Mouse (Mus musculus): ENCODE measurements at regions not wholly inside any gene's neighbourhood (a gene's known extent, or its start where the extent isn't known, plus 50 kb on each side); places are given as distances from the start of the nearest gene placed in this dataset.

DNA sequence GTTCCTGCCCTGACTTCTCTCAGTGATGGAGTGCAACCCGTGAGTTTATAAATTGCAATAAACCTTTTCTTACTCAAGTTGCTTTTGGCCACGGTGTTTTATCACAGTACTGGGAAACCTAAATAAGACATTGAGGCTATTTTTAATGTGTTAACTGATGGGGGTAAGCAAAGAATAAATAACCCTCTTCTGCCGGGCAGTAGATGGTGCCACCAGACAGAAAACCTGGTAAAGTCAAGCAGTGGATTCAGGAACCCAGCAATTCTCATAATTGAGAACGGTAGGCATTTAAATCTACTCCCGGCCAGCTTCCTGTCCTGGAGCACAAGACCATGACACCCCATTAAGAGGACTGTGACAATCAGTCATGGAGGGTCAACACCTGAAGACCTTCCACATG, 136.5 kb downstream of the Snx19 start:
- no peak for ATAC-seq (ENCODE audit: insufficient read depth, low FRiP score)
- 0 out of 2 replicates have a peak, but pooled peaks cover 6% of the 10 kb centered on the region for H3K9me3 ChIP-seq (replicated peaks; ENCODE audit: control insufficient read depth, low read length)
- H3K4me1 ChIP-seq (ENCODE audit: control insufficient read depth, insufficient read depth, low read length) = no peaks in the 10 kb centered on the region
- H3K9ac ChIP-seq (ENCODE audit: low read length) = no peak overlapping the region
- H3K27ac ChIP-seq (ENCODE audit: low read length) = no peak overlapping the region
- H3K36me3 ChIP-seq (ENCODE audit: control insufficient read depth, insufficient read depth, low read length) = no peaks in the 10 kb centered on the region
- no peak overlapping the region for H3K4me3 ChIP-seq (replicated peaks; ENCODE audit: low read length)
- H3K27me3 ChIP-seq (ENCODE audit: control insufficient read depth, insufficient read depth, low read length) = no peaks in the 10 kb centered on the region
- 77% methylated on average over 5 of the region's 5 CpGs for WGBS
- no peak overlapping the region for H3K4me2 ChIP-seq (ENCODE audit: low read depth, low read length)

DNA sequence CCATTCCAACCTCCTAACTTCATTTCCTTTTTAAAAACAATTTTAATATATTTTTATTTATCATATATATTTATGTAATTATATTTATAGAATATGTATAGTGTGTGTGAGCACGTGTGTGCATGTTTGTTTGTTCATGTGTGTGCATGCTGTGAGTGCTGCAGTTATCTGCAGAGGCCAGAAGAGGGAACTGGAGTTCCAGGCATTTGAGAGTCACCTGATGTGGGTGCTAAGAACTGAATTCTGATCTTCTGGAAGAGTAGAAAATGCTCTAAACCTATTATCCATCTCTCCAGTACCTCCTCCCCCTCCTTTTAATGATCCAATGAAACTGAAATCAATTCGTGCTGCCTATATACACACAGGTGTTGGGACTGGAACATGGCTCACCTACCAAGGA, 128.0 kb downstream of the Snx19 start:
- no peak overlapping the region for H3K27ac ChIP-seq (ENCODE audit: low read length)
- H3K9me3 ChIP-seq (replicated peaks; ENCODE audit: control insufficient read depth, low read length) = no peaks in the 10 kb centered on the region
- H3K27me3 ChIP-seq (ENCODE audit: control insufficient read depth, insufficient read depth, low read length) = no peaks in the 10 kb centered on the region
- H3K9ac ChIP-seq (ENCODE audit: low read length) = no peak overlapping the region
- no peaks in the 10 kb centered on the region for H3K36me3 ChIP-seq (ENCODE audit: control insufficient read depth, insufficient read depth, low read length)
- no peak for ATAC-seq (ENCODE audit: insufficient read depth, low FRiP score)
- H3K4me1 ChIP-seq (ENCODE audit: control insufficient read depth, insufficient read depth, low read length) = no peaks in the 10 kb centered on the region
- WGBS = 79% methylated on average over 2 of the region's 2 CpGs
- no peak overlapping the region for H3K4me3 ChIP-seq (replicated peaks; ENCODE audit: low read length)
- H3K4me2 ChIP-seq (ENCODE audit: low read depth, low read length) = no peak overlapping the region

DNA sequence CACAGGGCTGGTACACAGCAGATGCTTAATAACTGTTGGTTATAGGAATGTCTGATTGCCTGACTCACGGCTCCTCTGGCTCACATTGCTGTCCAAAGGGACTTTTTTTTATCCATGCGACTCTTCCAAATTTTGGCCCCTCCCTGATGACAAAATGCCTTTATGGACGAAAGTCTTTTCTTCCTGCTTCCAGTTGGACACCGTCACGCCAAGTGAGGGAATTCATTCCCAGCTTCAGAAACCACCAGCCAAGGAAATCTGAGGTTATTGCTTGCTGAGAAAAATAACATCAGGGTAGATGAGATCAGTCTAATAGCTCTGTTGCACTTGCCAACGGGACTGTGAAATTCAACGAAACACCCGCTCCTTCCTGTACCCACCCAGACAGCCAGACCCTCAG, 125.8 kb downstream of the Snx19 start:
- no peaks in the 10 kb centered on the region for H3K27me3 ChIP-seq (ENCODE audit: control insufficient read depth, insufficient read depth, low read length)
- H3K36me3 ChIP-seq (ENCODE audit: control insufficient read depth, insufficient read depth, low read length) = no peaks in the 10 kb centered on the region
- H3K4me2 ChIP-seq (ENCODE audit: low read depth, low read length) = no peak overlapping the region
- H3K4me1 ChIP-seq (ENCODE audit: control insufficient read depth, insufficient read depth, low read length) = no peaks in the 10 kb centered on the region
- ATAC-seq (ENCODE audit: insufficient read depth, low FRiP score) = no peak
- 85% methylated on average over 8 of the region's 8 CpGs for WGBS
- H3K27ac ChIP-seq (ENCODE audit: low read length) = no peak overlapping the region
- H3K9me3 ChIP-seq (replicated peaks; ENCODE audit: control insufficient read depth, low read length) = no peaks in the 10 kb centered on the region
- no peak overlapping the region for H3K4me3 ChIP-seq (replicated peaks; ENCODE audit: low read length)
- H3K9ac ChIP-seq (ENCODE audit: low read length) = no peak overlapping the region

DNA sequence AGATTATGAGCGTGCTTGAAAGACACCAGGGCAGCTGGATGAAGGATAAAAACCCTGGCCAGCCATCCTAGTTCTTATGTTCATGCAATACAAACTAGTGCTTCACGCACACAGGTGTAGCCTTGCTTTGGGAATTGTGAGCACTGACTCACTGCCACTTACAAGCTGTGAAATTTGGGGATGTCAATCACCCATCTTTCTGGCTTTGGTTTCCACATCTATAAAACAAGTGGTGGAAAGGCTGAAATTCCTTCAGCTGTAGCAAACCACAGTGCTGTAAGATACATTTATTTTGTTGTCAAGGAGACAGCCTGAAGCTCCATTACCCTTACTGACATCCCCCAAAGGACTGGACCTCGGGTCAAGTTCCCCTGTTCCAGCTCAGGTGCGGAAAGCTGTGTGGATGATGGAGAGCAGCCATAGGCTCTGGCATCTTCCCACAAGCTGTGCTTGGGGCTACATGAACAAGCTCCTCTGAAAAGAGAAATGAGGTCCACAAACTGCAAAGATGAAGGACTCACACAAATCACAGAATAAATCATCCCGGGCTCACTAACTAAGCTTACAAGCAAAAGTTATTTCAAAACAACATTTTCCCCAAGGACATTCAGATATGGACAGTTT, 123.1 kb downstream of the Snx19 start:
- Histone ChIP-seq H3K9me3 (replicated peaks; ENCODE audit: control insufficient read depth, low read length) (no peaks in the 10 kb centered on the region), H3K36me3 (ENCODE audit: control insufficient read depth, insufficient read depth, low read length) (no peaks in the 10 kb centered on the region), H3K27me3 (ENCODE audit: control insufficient read depth, insufficient read depth, low read length) (no peaks in the 10 kb centered on the region), H3K27ac (ENCODE audit: low read length) (no peak overlapping the region), H3K4me3 (replicated peaks; ENCODE audit: low read length) (no peak overlapping the region), H3K9ac (ENCODE audit: low read length) (no peak overlapping the region), H3K4me2 (ENCODE audit: low read depth, low read length) (no peak overlapping the region), H3K4me1 (ENCODE audit: control insufficient read depth, insufficient read depth, low read length) (no peaks in the 10 kb centered on the region)
- WGBS = 76% methylated on average over 5 of the region's 5 CpGs
- no peak for ATAC-seq (ENCODE audit: insufficient read depth, low FRiP score)

DNA sequence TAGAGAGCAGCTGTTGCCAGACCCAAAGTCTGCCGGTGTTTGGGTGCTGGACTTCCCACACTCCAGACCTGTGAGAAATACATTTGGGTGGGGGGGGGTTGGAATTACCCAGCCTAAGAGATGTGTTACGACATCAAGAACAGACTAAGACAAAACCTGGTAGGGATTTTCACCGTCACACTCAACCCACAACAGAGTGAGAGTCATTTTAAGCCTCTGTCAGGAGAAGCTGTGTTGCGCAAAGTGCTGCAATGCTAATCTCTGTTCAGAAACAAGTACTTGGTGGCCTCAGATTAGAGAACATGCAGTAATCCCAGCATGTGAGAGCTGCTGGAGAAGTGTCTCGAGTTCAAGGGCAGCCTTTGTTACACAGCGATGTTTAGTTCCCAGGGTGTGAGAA, 113.0 kb downstream of the Snx19 start:
- Histone ChIP-seq H3K9ac (ENCODE audit: low read length) (no peak overlapping the region), H3K27ac (ENCODE audit: low read length) (no peak overlapping the region), H3K4me2 (ENCODE audit: low read depth, low read length) (no peak overlapping the region), H3K4me1 (ENCODE audit: control insufficient read depth, insufficient read depth, low read length) (no peaks in the 10 kb centered on the region), H3K36me3 (ENCODE audit: control insufficient read depth, insufficient read depth, low read length) (no peaks in the 10 kb centered on the region), H3K4me3 (replicated peaks; ENCODE audit: low read length) (no peak overlapping the region), H3K27me3 (ENCODE audit: control insufficient read depth, insufficient read depth, low read length) (no peaks in the 10 kb centered on the region), H3K9me3 (replicated peaks; ENCODE audit: control insufficient read depth, low read length) (no peaks in the 10 kb centered on the region)
- 84% methylated on average over 6 of the region's 6 CpGs for WGBS
- no peak for ATAC-seq (ENCODE audit: insufficient read depth, low FRiP score)

DNA sequence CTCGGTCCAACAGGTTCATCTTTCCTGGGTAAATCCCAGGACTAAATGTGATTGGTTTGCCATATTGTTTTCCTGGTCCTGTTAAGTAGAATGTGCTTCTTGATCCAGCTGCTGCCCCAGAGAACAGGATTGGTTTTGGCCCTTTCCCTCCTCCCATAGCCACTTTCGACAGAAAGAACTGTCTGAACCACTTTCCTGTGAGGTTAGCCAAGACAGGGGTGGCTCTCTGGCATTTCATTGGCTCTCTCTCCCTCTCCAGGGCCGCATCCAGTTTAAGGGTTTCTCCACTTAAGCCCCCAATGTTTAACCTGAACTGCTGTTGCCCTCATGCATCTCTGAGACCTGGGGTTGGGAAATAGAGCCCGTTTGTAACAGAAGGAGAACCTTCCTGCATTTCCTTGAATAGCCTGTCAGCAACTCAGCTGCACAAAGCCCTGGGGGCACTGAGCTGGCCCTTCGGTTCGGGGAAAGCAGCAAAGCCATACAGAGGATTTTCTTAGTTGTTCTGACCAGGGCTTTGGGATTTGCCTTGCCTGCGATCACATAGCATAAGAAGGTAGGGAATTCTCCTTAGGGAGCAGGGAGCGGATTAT, 109.7 kb downstream of the Snx19 start:
- WGBS = 58% methylated on average over 8 of the region's 8 CpGs

DNA sequence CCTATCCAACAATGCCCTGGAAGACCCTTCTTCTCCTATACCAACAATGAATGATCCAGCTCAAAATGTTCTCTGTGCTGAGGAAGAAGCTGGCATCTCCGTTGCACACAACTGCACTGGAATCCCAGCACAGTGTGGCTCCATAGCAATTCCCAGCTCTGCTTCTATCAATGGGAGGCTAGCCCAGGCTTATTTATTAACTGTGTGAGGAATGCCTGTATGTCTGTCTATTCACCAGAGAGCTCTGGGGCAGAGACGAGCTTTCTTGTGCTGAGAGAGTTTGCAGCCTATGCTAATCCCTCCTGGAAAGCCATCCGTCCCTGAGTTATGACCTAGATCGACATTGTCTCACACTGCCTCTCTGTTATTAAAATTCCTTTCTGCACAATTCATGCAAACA, 108.1 kb downstream of the Snx19 start:
- H3K27ac ChIP-seq (ENCODE audit: low read length) = no peak overlapping the region
- no peak overlapping the region for H3K4me3 ChIP-seq (replicated peaks; ENCODE audit: low read length)
- H3K4me2 ChIP-seq (ENCODE audit: low read depth, low read length) = no peak overlapping the region
- WGBS = 45% methylated on average over 4 of the region's 4 CpGs
- H3K9ac ChIP-seq (ENCODE audit: low read length) = no peak overlapping the region
- no peaks in the 10 kb centered on the region for H3K4me1 ChIP-seq (ENCODE audit: control insufficient read depth, insufficient read depth, low read length)
- H3K27me3 ChIP-seq (ENCODE audit: control insufficient read depth, insufficient read depth, low read length) = no peaks in the 10 kb centered on the region
- H3K9me3 ChIP-seq (replicated peaks; ENCODE audit: control insufficient read depth, low read length) = no peaks in the 10 kb centered on the region
- no peak for ATAC-seq (ENCODE audit: insufficient read depth, low FRiP score)
- H3K36me3 ChIP-seq (ENCODE audit: control insufficient read depth, insufficient read depth, low read length) = no peaks in the 10 kb centered on the region

More for the DNA sequence above, 109.7 kb downstream of the Snx19 start:
- no peak overlapping the region for H3K27ac ChIP-seq (ENCODE audit: low read length)
- H3K27me3 ChIP-seq (ENCODE audit: control insufficient read depth, insufficient read depth, low read length) = no peaks in the 10 kb centered on the region
- no peak overlapping the region for H3K4me2 ChIP-seq (ENCODE audit: low read depth, low read length)
- H3K4me3 ChIP-seq (replicated peaks; ENCODE audit: low read length) = no peak overlapping the region
- no peaks in the 10 kb centered on the region for H3K36me3 ChIP-seq (ENCODE audit: control insufficient read depth, insufficient read depth, low read length)
- H3K4me1 ChIP-seq (ENCODE audit: control insufficient read depth, insufficient read depth, low read length) = no peaks in the 10 kb centered on the region
- H3K9ac ChIP-seq (ENCODE audit: low read length) = no peak overlapping the region
- ATAC-seq (ENCODE audit: insufficient read depth, low FRiP score) = no peak
- H3K9me3 ChIP-seq (replicated peaks; ENCODE audit: control insufficient read depth, low read length) = no peaks in the 10 kb centered on the region

DNA sequence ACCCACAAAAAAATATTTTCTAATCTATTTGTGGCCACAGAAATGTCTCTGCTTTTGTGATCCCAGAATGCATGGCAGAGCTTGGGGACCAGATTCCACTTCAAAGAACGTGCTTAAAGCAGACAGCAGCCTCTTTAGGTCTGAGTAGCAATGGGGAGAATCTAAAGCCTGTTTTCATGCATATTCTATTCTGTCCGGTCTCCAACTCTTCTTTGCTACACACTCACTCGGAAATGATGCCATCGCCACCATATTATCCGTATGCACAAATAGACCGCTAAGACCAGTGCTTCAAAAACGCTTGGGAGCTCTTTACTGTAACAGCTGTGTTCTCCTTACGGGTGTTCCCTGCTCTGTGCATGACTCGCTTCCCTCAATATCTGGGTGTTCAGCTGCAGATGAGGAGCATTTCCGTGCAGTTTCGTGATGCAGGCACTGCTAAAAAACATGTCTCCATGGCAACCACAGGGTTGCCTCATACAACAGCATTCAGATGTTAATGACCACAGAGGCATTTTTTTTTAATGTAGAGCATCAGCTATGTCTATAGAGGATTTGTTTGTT, 107.0 kb downstream of the Snx19 start:
- Histone ChIP-seq H3K9ac (ENCODE audit: low read length) (no peak overlapping the region), H3K27ac (ENCODE audit: low read length) (no peak overlapping the region), H3K9me3 (replicated peaks; ENCODE audit: control insufficient read depth, low read length) (no peaks in the 10 kb centered on the region), H3K4me3 (replicated peaks; ENCODE audit: low read length) (no peak overlapping the region), H3K36me3 (ENCODE audit: control insufficient read depth, insufficient read depth, low read length) (no peaks in the 10 kb centered on the region), H3K27me3 (ENCODE audit: control insufficient read depth, insufficient read depth, low read length) (no peaks in the 10 kb centered on the region), H3K4me1 (ENCODE audit: control insufficient read depth, insufficient read depth, low read length) (no peaks in the 10 kb centered on the region), H3K4me2 (ENCODE audit: low read depth, low read length) (no peak overlapping the region)
- no peak for ATAC-seq (ENCODE audit: insufficient read depth, low FRiP score)
- 85% methylated on average over 11 of the region's 11 CpGs for WGBS

DNA sequence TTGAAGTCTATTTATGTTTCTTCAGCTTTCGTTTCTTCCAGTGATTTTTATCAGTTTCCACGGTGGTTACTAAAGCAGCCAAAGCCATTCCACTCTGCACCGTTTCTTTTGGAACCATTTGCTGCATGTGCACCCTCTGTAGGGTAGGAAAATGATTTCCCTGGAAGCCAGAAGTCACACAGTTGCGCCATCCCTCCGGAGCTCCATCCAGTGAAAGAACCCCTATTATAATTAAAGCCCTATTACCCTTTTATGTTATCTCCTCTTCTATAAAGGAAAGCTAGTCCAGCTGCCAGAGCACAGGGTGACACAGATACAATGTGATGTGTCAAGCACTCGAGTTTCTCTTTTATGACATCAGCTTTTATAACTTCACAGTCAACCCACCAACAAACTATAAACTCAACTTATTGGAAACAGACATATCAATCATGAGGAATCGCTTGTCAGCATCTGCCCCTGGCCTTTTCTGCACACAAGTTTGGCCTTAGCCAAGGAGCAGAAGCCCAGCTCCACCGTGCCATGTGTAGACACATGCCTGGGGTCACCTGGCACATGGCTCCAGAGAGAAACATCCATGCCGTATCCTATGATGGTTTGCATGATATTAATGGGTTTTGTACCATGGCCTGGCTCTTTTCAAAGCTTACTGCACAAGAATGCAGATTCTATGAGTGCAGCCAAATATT, 106.3 kb downstream of the Snx19 start:
- H3K4me2 ChIP-seq (ENCODE audit: low read depth, low read length) = no peak overlapping the region
- WGBS = 61% methylated on average over 9 of the region's 9 CpGs
- H3K9ac ChIP-seq (ENCODE audit: low read length) = no peak overlapping the region
- H3K36me3 ChIP-seq (ENCODE audit: control insufficient read depth, insufficient read depth, low read length) = no peaks in the 10 kb centered on the region
- H3K27me3 ChIP-seq (ENCODE audit: control insufficient read depth, insufficient read depth, low read length) = no peaks in the 10 kb centered on the region
- H3K9me3 ChIP-seq (replicated peaks; ENCODE audit: control insufficient read depth, low read length) = no peaks in the 10 kb centered on the region
- no peak overlapping the region for H3K4me3 ChIP-seq (replicated peaks; ENCODE audit: low read length)
- ATAC-seq (ENCODE audit: insufficient read depth, low FRiP score) = no peak
- no peaks in the 10 kb centered on the region for H3K4me1 ChIP-seq (ENCODE audit: control insufficient read depth, insufficient read depth, low read length)
- H3K27ac ChIP-seq (ENCODE audit: low read length) = no peak overlapping the region
